Mouse (Mus musculus): ENCODE data around the gene Ttc28. TPM values are rescaled to one million over a fixed set of nuclear protein-coding genes. Genes with fewer than 3 reads are reported as not detected.
A peak's percentile ranks its signal among the peaks of the same experiment; 100 is the strongest.

Gene Ttc28
- polyA plus RNA-seq, 1 experiment from 2014 or later, result 14.5 TPM

GRCm38 (mm10) chr5:111194829-111195228, 315.2 kb downstream of the Ttc28 start:
- Histone ChIP-seq H3K9me3 (no peaks in the 10 kb centered on the region), H3K36me3 (no peaks in the 10 kb centered on the region), H3K4me3 (no peak overlapping the region), H3K4me1 (replicated peaks) (peaks cover 53% of the 10 kb centered on the region), H3K27ac (no peak overlapping the region), H3K27me3 (ENCODE audit: insufficient read depth, poor library complexity, severe bottlenecking) (peaks cover 11% of the 10 kb centered on the region)
- WGBS, result 84% methylated on average over 2 of the region's 2 CpGs
- DNase-seq (ENCODE audit: low spot score), result no peak

GRCm38 (mm10) chr5:111195488-111196485, 316.2 kb downstream of the Ttc28 start:
- Histone ChIP-seq H3K4me3 (no peak overlapping the region), H3K27me3 (ENCODE audit: insufficient read depth, poor library complexity, severe bottlenecking) (peaks cover 11% of the 10 kb centered on the region), H3K4me1 (replicated peaks) (peaks cover 55% of the 10 kb centered on the region), H3K27ac (peak overlapping the region; percentile 8; the same call in 1 of the 2 replicates), H3K36me3 (no peaks in the 10 kb centered on the region), H3K9me3 (no peaks in the 10 kb centered on the region)
- 69% methylated on average over 11 of the region's 11 CpGs for WGBS
- DNase-seq (ENCODE audit: low spot score), result no peak

- Histone ChIP-seq H3K9me3 (no peaks in the 10 kb centered on the region), H3K4me1 (replicated peaks) (peaks cover 54% of the 10 kb centered on the region), H3K4me3 (no peak overlapping the region), H3K27me3 (ENCODE audit: insufficient read depth, poor library complexity, severe bottlenecking) (peaks cover 11% of the 10 kb centered on the region; the same call in 1 of the 2 replicates), H3K27ac (no peak overlapping the region), H3K36me3 (no peaks in the 10 kb centered on the region)
- no peak for DNase-seq (ENCODE audit: low spot score)
- WGBS, result 81% methylated on average over 15 of the region's 15 CpGs
Measured at GRCm38 (mm10) chr5:111197727-111198126, 318.1 kb downstream of the Ttc28 start.

GRCm38 (mm10) chr5:111200167-111200840, 320.7 kb downstream of the Ttc28 start:
- WGBS, result 56% methylated on average over 15 of the region's 15 CpGs
- Histone ChIP-seq H3K36me3 (no peaks in the 10 kb centered on the region), H3K27me3 (ENCODE audit: insufficient read depth, poor library complexity, severe bottlenecking) (peaks cover 6% of the 10 kb centered on the region; the same call in 1 of the 2 replicates), H3K4me3 (no peak overlapping the region), H3K4me1 (replicated peaks) (peaks cover 69% of the 10 kb centered on the region), H3K9me3 (no peaks in the 10 kb centered on the region), H3K27ac (no peak overlapping the region)
- DNase-seq (ENCODE audit: low spot score), result no peak

GRCm38 (mm10) chr5:111200915-111201610, 321.5 kb downstream of the Ttc28 start:
- Histone ChIP-seq H3K27me3 (ENCODE audit: insufficient read depth, poor library complexity, severe bottlenecking) (peaks cover 10% of the 10 kb centered on the region; the same call in 1 of the 2 replicates), H3K36me3 (no peaks in the 10 kb centered on the region), H3K4me3 (no peak overlapping the region), H3K9me3 (no peaks in the 10 kb centered on the region), H3K4me1 (replicated peaks) (peaks cover 69% of the 10 kb centered on the region), H3K27ac (peak overlapping the region; percentile 50)
- WGBS, result 58% methylated on average over 16 of the region's 16 CpGs
- DNase-seq (ENCODE audit: low spot score), result no peak

- H3K9me3 ChIP-seq, result no peaks in the 10 kb centered on the region
- no peak overlapping the region for H3K4me3 ChIP-seq
- H3K27me3 ChIP-seq (ENCODE audit: insufficient read depth, poor library complexity, severe bottlenecking), result peaks cover 15% of the 10 kb centered on the region; the same call in 1 of the 2 replicates
- H3K27ac ChIP-seq, result no peak overlapping the region
- DNase-seq (ENCODE audit: low spot score), result no peak
- H3K36me3 ChIP-seq, result no peaks in the 10 kb centered on the region
- peaks cover 77% of the 10 kb centered on the region for H3K4me1 ChIP-seq (replicated peaks)
- 70% methylated on average over 5 of the region's 5 CpGs for WGBS
Measured at GRCm38 (mm10) chr5:111204221-111204620, 324.6 kb downstream of the Ttc28 start.

GRCm38 (mm10) chr5:111204976-111205586, 325.5 kb downstream of the Ttc28 start:
- H3K27ac ChIP-seq, result peak overlapping the region; percentile 73
- no peak for DNase-seq (ENCODE audit: low spot score)
- WGBS, result 59% methylated on average over 4 of the region's 4 CpGs

GRCm38 (mm10) chr5:111205817-111206216, 326.2 kb downstream of the Ttc28 start:
- H3K36me3 ChIP-seq, result no peaks in the 10 kb centered on the region
- H3K4me1 ChIP-seq (replicated peaks), result peaks cover 68% of the 10 kb centered on the region
- H3K9me3 ChIP-seq, result no peaks in the 10 kb centered on the region
- no peak for DNase-seq (ENCODE audit: low spot score)
- WGBS, result 60% methylated on average over 4 of the region's 4 CpGs
- peak overlapping the region; percentile 73 for H3K27ac ChIP-seq
- peaks cover 15% of the 10 kb centered on the region; the same call in 1 of the 2 replicates for H3K27me3 ChIP-seq (ENCODE audit: insufficient read depth, poor library complexity, severe bottlenecking)
- no peak overlapping the region for H3K4me3 ChIP-seq

More at GRCm38 (mm10) chr5:111204976-111205586, 325.5 kb downstream of the Ttc28 start:
- Histone ChIP-seq H3K27me3 (ENCODE audit: insufficient read depth, poor library complexity, severe bottlenecking) (peaks cover 15% of the 10 kb centered on the region; the same call in 1 of the 2 replicates), H3K9me3 (no peaks in the 10 kb centered on the region), H3K4me1 (replicated peaks) (peaks cover 72% of the 10 kb centered on the region), H3K4me3 (no peak overlapping the region), H3K36me3 (no peaks in the 10 kb centered on the region)

- DNase-seq (ENCODE audit: low spot score), result peak; percentile 56
- peaks cover 26% of the 10 kb centered on the region for H3K27me3 ChIP-seq (ENCODE audit: insufficient read depth, poor library complexity, severe bottlenecking)
- peak overlapping the region; percentile 7; the same call in 1 of the 2 replicates for H3K4me3 ChIP-seq
- no peaks in the 10 kb centered on the region for H3K9me3 ChIP-seq
- peak overlapping the region; percentile 59 for H3K27ac ChIP-seq
- WGBS, result 54% methylated on average over 8 of the region's 8 CpGs
- H3K36me3 ChIP-seq, result no peaks in the 10 kb centered on the region
- H3K4me1 ChIP-seq (replicated peaks), result peaks cover 54% of the 10 kb centered on the region
Measured at GRCm38 (mm10) chr5:111207924-111208659, 328.5 kb downstream of the Ttc28 start.

GRCm38 (mm10) chr5:111208660-111208969, 329.0 kb downstream of the Ttc28 start:
- H3K9me3 ChIP-seq, result no peaks in the 10 kb centered on the region
- WGBS, result 39% methylated on average over 5 of the region's 5 CpGs
- H3K4me3 ChIP-seq, result peak overlapping the region; percentile 7; the same call in 1 of the 2 replicates
- peaks cover 25% of the 10 kb centered on the region for H3K27me3 ChIP-seq (ENCODE audit: insufficient read depth, poor library complexity, severe bottlenecking)
- H3K4me1 ChIP-seq (replicated peaks), result peaks cover 54% of the 10 kb centered on the region
- peak; percentile 63 for DNase-seq (ENCODE audit: low spot score)
- H3K36me3 ChIP-seq, result no peaks in the 10 kb centered on the region
- peak overlapping the region; percentile 59 for H3K27ac ChIP-seq

- WGBS, result 55% methylated on average over 8 of the region's 8 CpGs
- Histone ChIP-seq H3K9me3 (no peaks in the 10 kb centered on the region), H3K27ac (peak overlapping the region; percentile 56), H3K27me3 (ENCODE audit: insufficient read depth, poor library complexity, severe bottlenecking) (peaks cover 66% of the 10 kb centered on the region), H3K4me3 (no peak overlapping the region), H3K4me1 (replicated peaks) (peaks cover 59% of the 10 kb centered on the region), H3K36me3 (no peaks in the 10 kb centered on the region)
- no peak for DNase-seq (ENCODE audit: low spot score)
Measured at GRCm38 (mm10) chr5:111213935-111214450, 334.4 kb downstream of the Ttc28 start.
